ENCODE assay signal across 8 mouse cellular contexts in genomic region chr12:16533331-16533828, GRCm38 (mm10).
DNase-seq lines count a peak whose midpoint lies in the region; ATAC-seq lines count a peak whose summit lies in the region.

No protein-coding gene starts in this region.

- no peak overlapping the region for H3K4me3 ChIP-seq in embryonic facial prominence, embryonic 13.5 days
- no peak overlapping the region for H3K4me3 ChIP-seq in heart, embryonic 10.5 days
- no peak overlapping the region for H3K4me3 ChIP-seq in kidney, embryonic 16.5 days (ENCODE audit: low read length)
- no peak overlapping the region for H3K4me3 ChIP-seq in limb, embryonic 15.5 days
- H3K4me3 ChIP-seq in neural tube, embryonic 11.5 days (ENCODE audit: low read depth, low read length), result no peak overlapping the region
- no peak overlapping the region for H3K4me3 ChIP-seq in stomach, embryonic 15.5 days (replicated peaks)

- 0 out of 2 replicates have a peak overlapping the region, but pooled peaks have one; percentile 1 for H3K4me2 ChIP-seq in embryonic facial prominence, embryonic 13.5 days
- no peak overlapping the region for H3K4me2 ChIP-seq in kidney, embryonic 16.5 days (replicated peaks; ENCODE audit: low read depth, low read length)
- H3K4me2 ChIP-seq in limb, embryonic 15.5 days, result no peak overlapping the region
- no peak overlapping the region for H3K4me2 ChIP-seq in neural tube, embryonic 11.5 days (ENCODE audit: low read depth)
- H3K4me2 ChIP-seq in stomach, embryonic 15.5 days, result no peak overlapping the region

- WGBS in embryonic facial prominence, embryonic 13.5 days, result 21% methylated on average over 4 of the region's 4 CpGs
- WGBS in heart, embryonic 10.5 days, result 24% methylated on average over 4 of the region's 4 CpGs
- WGBS in kidney, embryonic 16.5 days, result 28% methylated on average over 4 of the region's 4 CpGs
- WGBS in limb, embryonic 15.5 days, result 27% methylated on average over 4 of the region's 4 CpGs
- WGBS in neural tube, embryonic 11.5 days, result 22% methylated on average over 4 of the region's 4 CpGs
- WGBS in stomach, embryonic 15.5 days, result 26% methylated on average over 4 of the region's 4 CpGs

- H3K9ac ChIP-seq in embryonic facial prominence, embryonic 13.5 days, result peak overlapping the region; percentile 55; the same call in 1 of the 2 replicates
- no peak overlapping the region for H3K9ac ChIP-seq in kidney, embryonic 16.5 days (replicated peaks; ENCODE audit: low read length)
- no peak overlapping the region for H3K9ac ChIP-seq in limb, embryonic 15.5 days
- no peak overlapping the region for H3K9ac ChIP-seq in neural tube, embryonic 11.5 days (ENCODE audit: low read length)
- no peak overlapping the region; the same call in 1 of the 2 replicates for H3K9ac ChIP-seq in stomach, embryonic 15.5 days

- no peak for ATAC-seq in embryonic facial prominence, embryonic 13.5 days (ENCODE audit: insufficient number of reproducible peaks, insufficient read depth, low FRiP score, low TSS enrichment, low read depth)
- peak; percentile 87 for ATAC-seq in kidney, embryonic 16.5 days (ENCODE audit: low FRiP score, low TSS enrichment)
- ATAC-seq in limb, embryonic 15.5 days (ENCODE audit: insufficient number of reproducible peaks, low FRiP score, low TSS enrichment, low read depth), result peak; percentile 60
- ATAC-seq in neural tube, embryonic 11.5 days (ENCODE audit: insufficient read depth, low FRiP score, low TSS enrichment), result peak; percentile 81
- peak; percentile 47; the same call in 1 of the 2 replicates for ATAC-seq in stomach, embryonic 15.5 days (ENCODE audit: insufficient read depth, low FRiP score, low read depth)

- peaks cover 14% of the 10 kb centered on the region for H3K4me1 ChIP-seq in embryonic facial prominence, embryonic 13.5 days
- H3K4me1 ChIP-seq in heart, embryonic 10.5 days, result peaks cover 19% of the 10 kb centered on the region
- H3K4me1 ChIP-seq in kidney, embryonic 16.5 days (ENCODE audit: insufficient read depth, low read length), result peaks cover 6% of the 10 kb centered on the region; the same call in 1 of the 2 replicates
- H3K4me1 ChIP-seq in limb, embryonic 15.5 days, result peaks cover 18% of the 10 kb centered on the region
- no peaks in the 10 kb centered on the region for H3K4me1 ChIP-seq in neural tube, embryonic 11.5 days (ENCODE audit: control insufficient read depth, insufficient read depth, low read length)
- H3K4me1 ChIP-seq in stomach, embryonic 15.5 days, result peaks cover 4% of the 10 kb centered on the region; the same call in 1 of the 2 replicates

- H3K36me3 ChIP-seq in embryonic facial prominence, embryonic 13.5 days, result peaks cover 11% of the 10 kb centered on the region
- H3K36me3 ChIP-seq in heart, embryonic 10.5 days, result peaks cover 6% of the 10 kb centered on the region; the same call in 1 of the 2 replicates
- H3K36me3 ChIP-seq in kidney, embryonic 16.5 days (ENCODE audit: insufficient read depth, low read length), result no peaks in the 10 kb centered on the region
- peaks cover 16% of the 10 kb centered on the region for H3K36me3 ChIP-seq in limb, embryonic 15.5 days
- H3K36me3 ChIP-seq in neural tube, embryonic 11.5 days (ENCODE audit: control insufficient read depth, insufficient read depth, low read length), result no peaks in the 10 kb centered on the region; the same call in 1 of the 2 replicates
- H3K36me3 ChIP-seq in stomach, embryonic 15.5 days, result no peaks in the 10 kb centered on the region

- H3K9me3 ChIP-seq in embryonic facial prominence, embryonic 13.5 days, result no peaks in the 10 kb centered on the region
- H3K9me3 ChIP-seq in heart, embryonic 10.5 days, result no peaks in the 10 kb centered on the region
- no peaks in the 10 kb centered on the region for H3K9me3 ChIP-seq in kidney, embryonic 16.5 days (ENCODE audit: low read length)
- no peaks in the 10 kb centered on the region for H3K9me3 ChIP-seq in limb, embryonic 15.5 days
- H3K9me3 ChIP-seq in neural tube, embryonic 11.5 days (ENCODE audit: control insufficient read depth, low read length), result no peaks in the 10 kb centered on the region
- no peaks in the 10 kb centered on the region for H3K9me3 ChIP-seq in stomach, embryonic 15.5 days

- H3K27ac ChIP-seq in embryonic facial prominence, embryonic 13.5 days, result peak overlapping the region; percentile 48; the same call in 1 of the 2 replicates
- H3K27ac ChIP-seq in heart, embryonic 10.5 days, result peak overlapping the region; percentile 77
- H3K27ac ChIP-seq in kidney, embryonic 16.5 days (ENCODE audit: low read length), result no peak overlapping the region
- peak overlapping the region; percentile 51; the same call in 1 of the 2 replicates for H3K27ac ChIP-seq in limb, embryonic 15.5 days
- H3K27ac ChIP-seq in neural tube, embryonic 11.5 days (ENCODE audit: low read depth, low read length), result no peak overlapping the region
- H3K27ac ChIP-seq in stomach, embryonic 15.5 days, result no peak overlapping the region

- DNase-seq in urinary bladder, adult 18-20 months (ENCODE audit: low spot score in 2 of 2), result peak; percentile 32 to 53
- DNase-seq in urinary bladder, postnatal 10 days (ENCODE audit: low spot score), result no peak
- peak; percentile 92 for DNase-seq in heart, embryonic 10.5 days (ENCODE audit: low spot score)
- peak; percentile 86 for DNase-seq in neural tube, embryonic 11.5 days (ENCODE audit: low spot score)

- no peaks in the 10 kb centered on the region for H3K27me3 ChIP-seq in embryonic facial prominence, embryonic 13.5 days
- H3K27me3 ChIP-seq in heart, embryonic 10.5 days (ENCODE audit: insufficient read depth, poor library complexity, severe bottlenecking), result no peaks in the 10 kb centered on the region
- H3K27me3 ChIP-seq in kidney, embryonic 16.5 days (ENCODE audit: insufficient read depth, low read length), result no peaks in the 10 kb centered on the region
- H3K27me3 ChIP-seq in limb, embryonic 15.5 days, result no peaks in the 10 kb centered on the region
- H3K27me3 ChIP-seq in neural tube, embryonic 11.5 days (ENCODE audit: control insufficient read depth, insufficient read depth, low read length), result no peaks in the 10 kb centered on the region
- H3K27me3 ChIP-seq in stomach, embryonic 15.5 days (replicated peaks), result no peaks in the 10 kb centered on the region

Comparison
In these comparisons a context has a peak if more than half of its experiments do, and no peak if none do; other contexts are left out.
1. H3K27ac ChIP-seq: peak in embryonic facial prominence, embryonic 13.5 days (single experiment), heart, embryonic 10.5 days (single experiment) and limb, embryonic 15.5 days (single experiment); none in kidney, embryonic 16.5 days (single experiment), neural tube, embryonic 11.5 days (single experiment) and stomach, embryonic 15.5 days (single experiment).